Mouse (Mus musculus) c-Kit-positive CD71-positive TER-119-negative erythroid progenitor cells, embryonic 14.5 days (primary cell): ENCODE data around the gene Gpr146.

Experiments used
- DNase-seq: peaks from one replicate; pipeline ENCODE4 v3.0.0-alpha.2; 2013; ENCODE audit warnings: low read depth

Gpr146 gene

DNA sequence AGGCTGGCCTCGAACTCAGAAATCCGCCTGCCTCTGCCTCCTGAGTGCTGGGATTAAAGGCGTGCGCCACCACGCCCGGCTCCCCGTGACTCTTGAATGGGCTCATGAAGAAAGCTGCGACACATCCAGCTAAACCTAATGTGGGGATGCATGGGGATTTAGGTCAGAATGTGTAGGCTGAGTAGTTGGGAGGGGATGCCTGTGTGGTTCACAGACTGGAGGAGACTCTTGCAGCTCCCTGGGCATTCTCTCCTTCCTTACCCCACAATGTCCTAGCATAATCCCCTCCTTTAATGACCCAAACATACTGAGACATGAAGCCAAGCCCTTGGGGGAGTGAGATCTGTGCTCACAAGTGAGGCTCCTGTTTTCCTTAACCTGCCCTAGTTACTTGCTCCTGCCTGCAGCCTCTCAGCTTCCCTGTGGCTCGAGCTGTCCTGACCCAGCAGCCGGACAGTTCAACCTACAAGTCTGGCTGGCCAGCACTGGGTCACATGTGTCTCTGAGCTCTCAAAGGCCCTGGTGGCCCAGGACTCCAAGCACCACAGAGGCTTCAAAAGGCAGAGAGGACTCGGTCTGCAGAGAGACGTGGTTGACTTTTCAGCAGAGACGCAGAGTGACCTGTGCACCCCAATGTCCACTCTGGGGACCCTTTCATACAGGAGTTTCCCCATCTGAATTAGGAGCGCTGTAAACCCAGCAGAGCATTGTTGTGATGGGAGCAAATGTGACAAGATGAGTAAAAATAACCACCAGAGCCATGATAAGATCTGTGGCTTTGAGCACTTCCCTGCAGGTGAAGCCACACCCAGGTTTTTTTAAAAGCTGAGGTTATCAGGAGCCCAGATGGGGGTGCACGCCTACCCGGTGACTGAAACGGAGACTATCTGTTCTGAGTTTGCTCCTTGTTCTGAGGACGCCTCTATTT is 4.4 kb downstream of the Gpr146 start:
- DNase-seq, result peak; percentile 86

GRCm38 (mm10) chr5:139382760-139383159 is 5.3 kb downstream of the Gpr146 start:
- DNase-seq, result peak; percentile 85

DNA sequence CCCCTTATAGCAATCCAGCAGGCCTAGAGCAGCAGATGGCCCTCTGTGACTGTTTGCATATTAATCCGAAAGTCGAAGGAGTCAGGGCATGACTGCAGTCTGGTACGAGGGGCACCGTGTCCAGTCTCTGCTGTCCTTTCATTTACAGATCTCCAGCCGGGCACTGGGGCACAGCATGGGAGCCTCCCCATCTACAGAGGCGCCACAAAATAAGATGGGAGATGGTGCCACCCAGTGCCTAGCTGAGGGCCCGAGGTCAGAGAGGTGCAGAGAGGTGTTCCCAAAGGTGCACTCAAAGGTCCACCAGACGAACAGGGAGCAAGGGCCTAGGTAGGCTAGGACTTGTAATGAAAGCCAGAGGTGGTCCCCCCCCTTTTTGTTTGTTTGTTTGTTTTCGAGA is 5.7 kb downstream of the Gpr146 start:
- no peak for DNase-seq

- no peak for DNase-seq
These were observed 7.0 kb downstream of the Gpr146 start for GRCm38 (mm10) chr5:139384531-139384930.

- no peak for DNase-seq
These were observed 8.6 kb downstream of the Gpr146 start for GRCm38 (mm10) chr5:139386047-139386446.

DNA sequence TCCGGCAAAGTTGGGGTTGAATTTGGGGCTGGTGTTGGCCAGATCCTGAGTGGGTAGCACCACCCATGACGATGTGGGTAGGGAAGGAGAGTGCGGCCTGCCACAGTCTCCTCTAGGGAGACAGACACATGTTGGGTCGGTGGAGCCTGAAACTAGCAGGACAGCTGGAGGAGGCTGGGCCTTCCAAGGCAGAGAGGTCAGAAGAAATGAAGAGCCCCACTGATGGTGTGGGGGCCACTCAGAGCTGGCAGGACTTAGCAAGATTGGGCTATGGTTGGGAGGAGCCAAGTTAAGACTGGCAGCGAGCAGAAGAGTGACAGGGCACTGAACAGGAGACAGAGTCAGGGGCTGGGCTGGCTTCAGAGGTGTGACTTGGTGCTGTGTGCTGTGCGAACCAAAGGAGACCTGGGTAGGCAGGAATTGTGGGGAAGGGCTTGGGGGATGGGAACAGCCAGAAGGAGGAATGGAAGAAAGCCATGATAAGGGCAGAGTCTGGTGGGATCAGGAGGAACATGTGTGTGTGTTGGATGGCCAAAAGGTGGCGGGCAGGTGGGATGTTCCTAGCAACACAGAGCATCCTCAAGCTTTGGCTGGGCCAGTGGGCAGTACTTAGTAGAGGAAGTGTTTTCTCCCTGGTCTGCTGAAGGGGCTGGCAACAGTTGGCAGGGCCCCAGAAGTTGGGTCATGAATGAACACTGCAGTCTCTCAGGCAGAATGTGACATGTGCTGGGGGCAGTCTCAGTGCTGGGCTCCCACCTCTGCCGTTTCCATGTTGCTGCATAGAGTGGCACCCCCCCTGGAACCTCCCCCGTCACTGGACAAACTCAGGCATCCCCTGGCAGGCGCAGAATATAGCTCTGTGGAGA is 10.1 kb downstream of the Gpr146 start:
- DNase-seq, result no peak

GRCm38 (mm10) chr5:139388195-139388570 is 10.7 kb downstream of the Gpr146 start:
- DNase-seq, result no peak

GRCm38 (mm10) chr5:139388694-139389675 is 11.5 kb downstream of the Gpr146 start:
- peak; percentile 77 for DNase-seq

DNA sequence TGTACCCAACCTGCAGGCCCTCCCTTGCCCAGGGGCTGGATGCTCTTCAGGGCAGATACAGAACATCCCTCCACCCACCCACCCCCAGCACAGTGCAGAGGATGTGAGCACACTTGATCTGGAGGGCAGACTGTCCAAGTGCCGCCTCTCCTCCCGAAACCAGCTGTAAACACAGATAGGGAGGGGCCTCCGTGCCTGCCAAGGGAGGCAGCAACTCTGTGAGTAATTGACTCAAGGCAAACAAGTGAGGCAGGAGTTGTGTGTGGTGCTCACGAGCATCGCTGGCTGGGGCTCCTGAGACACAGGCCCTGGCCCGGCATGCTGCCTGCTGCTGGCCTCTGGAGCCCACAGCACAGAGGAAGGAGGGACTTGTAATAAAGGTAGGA is 12.2 kb downstream of the Gpr146 start:
- DNase-seq, result peak; percentile 80

GRCm38 (mm10) chr5:139390324-139391119 is 13.0 kb downstream of the Gpr146 start:
- peak; percentile 54 for DNase-seq

- no peak for DNase-seq
These were observed 14.0 kb downstream of the Gpr146 start for GRCm38 (mm10) chr5:139391309-139391990.

DNA sequence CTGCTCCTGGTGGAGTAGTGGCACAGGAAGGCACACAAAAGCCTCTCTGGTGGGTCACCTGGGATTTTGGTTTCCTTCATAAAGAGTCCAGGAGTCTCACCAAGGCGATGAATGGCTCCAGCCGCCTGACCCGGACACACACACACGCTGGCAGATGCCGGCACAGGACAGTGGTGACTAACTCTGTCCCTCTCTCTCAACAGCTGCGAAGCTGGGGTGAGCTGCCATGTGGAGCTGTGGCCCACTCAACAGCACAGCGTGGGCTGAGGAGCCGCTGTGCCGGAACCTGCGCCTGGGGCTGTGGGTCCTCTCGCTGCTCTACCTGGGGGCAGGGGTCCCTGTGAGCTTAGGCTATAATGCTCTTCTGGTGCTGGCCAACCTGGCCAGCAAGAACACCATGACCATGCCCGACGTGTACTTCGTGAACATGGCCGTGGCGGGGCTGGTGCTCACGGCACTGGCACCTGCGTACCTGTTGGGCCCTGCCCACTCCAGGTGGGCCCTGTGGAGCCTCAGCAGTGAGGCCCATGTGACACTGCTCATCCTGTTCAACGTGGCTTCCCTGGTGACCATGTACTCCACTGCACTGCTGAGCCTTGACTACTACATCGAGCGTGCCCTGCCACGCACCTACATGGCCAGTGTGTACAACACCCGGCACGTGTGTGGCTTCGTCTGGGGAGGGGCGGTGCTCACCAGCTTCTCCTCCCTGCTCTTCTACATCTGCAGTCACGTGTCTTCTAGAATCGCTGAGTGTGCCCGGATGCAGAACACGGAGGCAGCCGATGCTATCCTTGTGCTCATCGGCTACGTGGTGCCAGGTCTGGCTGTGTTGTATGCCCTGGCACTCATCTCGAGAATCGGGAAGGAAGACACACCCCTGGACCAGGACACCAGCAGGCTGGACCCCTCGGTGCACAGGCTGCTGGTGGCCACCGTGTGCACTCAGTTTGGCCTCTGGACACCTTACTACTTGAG is 15.0 kb downstream of the Gpr146 start:
- no peak for DNase-seq

GRCm38 (mm10) chr5:139393197-139393588 is 15.7 kb downstream of the Gpr146 start:
- no peak for DNase-seq

GRCm38 (mm10) chr5:139394399-139394798 is 16.9 kb downstream of the Gpr146 start:
- DNase-seq, result no peak

- no peak for DNase-seq
These were observed 18.0 kb downstream of the Gpr146 start for GRCm38 (mm10) chr5:139395528-139395927.

DNA sequence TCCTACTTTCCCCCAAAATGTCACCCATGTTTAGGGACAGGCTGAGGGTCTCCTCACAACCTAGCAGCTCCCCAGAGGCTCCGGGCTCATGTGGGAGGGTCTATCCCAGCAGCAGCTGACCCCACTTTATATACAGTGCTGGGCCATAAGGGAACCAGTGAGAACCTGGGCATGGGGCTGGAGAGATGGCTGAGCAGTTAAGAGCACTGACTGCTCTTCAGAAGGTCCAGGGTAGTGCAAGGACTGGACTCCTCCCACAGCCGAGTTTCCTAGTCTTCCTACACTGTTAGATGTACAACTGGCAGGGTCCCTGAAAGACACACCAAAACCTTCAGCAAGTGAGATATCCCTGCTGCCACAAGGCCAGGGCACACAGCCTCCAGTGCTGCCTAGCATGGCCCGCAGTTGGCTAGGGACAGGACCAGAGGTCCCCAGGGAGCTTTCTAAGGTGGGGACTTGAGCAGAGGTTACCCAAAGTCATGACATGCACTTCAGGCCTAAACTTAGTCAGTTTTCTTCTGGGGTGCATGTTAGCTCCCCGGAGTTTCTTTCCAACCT is 19.9 kb downstream of the Gpr146 start:
- no peak for DNase-seq

GRCm38 (mm10) chr5:139397959-139398753 is 20.7 kb downstream of the Gpr146 start:
- DNase-seq, result peak; percentile 97

GRCm38 (mm10) chr5:139398786-139399185 is 21.3 kb downstream of the Gpr146 start:
- no peak for DNase-seq
